Mouse (Mus musculus) embryo, embryonic 11.5 days (tissue): ENCODE data around the gene Bnc2.

Experiments
- DNase-seq: peaks from one replicate; pipeline ENCODE4 v3.0.0-alpha.2; 2012; ENCODE audit warnings: low read depth, low spot score

Gene Bnc2

DNA sequence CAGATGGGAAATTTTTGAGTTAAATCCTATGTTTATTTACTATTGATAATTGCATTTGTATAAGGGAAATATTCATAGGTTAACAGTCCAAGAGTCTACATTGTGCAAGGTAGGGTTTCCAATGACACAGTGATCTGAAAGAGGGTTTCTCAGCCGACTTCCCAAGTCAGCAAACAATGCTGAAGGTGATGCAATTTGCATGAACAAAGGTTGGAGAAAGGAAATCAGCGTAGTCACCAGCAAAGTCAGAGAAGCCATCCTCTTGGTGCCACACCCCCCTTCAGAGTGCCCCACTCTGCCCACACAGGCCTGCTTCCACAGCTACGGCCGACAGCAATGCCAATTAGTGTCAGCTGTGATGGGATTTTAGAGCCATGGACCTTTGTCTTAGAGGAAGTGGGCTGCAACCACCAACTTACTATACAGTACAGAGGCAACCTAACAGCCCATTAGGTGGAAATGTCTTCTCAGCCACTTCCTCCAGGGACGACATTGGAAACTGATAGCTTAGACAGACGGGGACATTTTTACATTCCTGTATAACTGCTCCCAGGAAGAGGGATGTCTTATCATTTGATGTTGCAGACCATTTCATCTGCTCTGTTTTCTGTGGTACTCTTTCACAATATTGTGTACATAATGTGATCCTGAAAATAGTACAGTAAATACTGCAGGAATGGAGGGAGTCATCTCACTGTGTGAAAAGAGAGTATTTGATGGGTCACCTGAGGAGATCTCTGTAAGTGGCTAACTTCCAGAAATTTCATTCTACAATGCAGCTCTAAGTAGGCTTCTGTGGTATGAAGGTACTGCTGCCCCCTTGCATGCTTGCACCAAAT is 243.2 kb downstream of the Bnc2 start:
- no peak for DNase-seq

DNA sequence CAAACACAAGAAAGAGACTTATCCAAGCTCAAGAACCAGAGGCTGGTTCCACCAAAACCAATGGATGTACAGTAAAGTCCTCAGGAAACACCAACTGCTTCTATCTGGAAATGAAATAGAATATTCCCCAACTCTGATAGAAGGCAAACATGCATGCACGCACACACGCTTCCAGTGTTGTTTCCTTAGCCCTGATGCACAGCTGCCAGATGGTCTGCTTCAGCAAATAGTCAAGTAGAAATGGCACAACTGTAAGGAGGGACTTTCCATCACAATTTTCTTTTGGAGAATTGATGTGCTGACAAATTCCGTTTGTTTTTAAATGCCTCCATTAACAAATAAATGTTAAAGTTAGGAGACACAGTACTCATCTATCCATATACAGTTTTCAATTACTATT is 247.1 kb downstream of the Bnc2 start:
- DNase-seq, result no peak

DNA sequence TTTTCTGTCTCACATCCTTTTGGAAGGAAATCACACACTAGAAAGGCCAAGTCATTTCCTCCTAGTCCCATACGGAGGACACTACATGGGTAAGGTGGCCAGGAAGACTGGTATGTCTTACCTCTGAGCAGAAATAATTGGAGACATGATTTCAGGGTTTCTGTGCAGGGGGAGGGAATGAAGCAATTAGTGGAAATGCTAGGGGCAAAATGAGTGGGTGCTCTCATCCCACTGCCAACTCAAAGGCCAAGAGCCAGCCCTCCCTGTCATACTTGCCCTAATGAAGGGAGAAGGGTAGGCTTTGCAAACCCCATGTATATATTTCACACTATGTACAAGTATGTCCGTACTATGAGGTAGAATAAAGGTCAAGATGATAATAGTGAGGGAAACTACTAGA is 263.6 kb downstream of the Bnc2 start:
- DNase-seq, result no peak

DNA sequence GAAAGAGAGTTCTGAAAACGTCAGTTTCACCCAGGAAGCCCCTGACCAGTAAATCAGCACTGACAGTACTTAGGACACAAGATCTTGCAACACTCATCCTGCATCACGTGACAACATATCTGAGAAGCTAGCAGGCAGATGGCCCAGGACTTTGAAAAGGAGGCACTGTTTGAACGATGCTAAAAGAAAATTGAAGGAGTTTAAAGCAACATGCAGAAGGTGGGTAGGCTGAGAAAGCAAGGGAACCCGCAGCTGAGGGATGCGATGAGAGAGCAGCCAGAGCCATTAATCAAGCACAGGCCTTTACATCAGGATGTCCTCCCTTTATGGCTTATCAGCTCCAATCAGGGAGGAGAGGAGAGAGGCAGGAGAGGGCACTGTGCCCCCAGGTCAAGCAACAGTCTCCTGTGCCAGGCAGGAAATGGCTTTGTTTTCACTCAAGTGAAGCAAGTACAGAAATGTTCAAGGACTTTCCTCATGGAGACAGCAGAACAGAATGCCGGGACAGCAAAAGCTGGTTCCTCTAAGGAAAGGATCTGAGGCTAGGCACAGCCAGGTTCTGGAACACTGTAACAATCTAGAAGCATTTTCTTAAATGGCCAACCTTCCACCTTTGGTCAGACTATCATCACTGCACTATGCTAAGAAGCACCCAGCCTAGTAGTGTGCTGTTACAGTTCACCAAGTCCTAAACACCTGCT is 267.6 kb downstream of the Bnc2 start:
- peak; percentile 22 for DNase-seq

DNA sequence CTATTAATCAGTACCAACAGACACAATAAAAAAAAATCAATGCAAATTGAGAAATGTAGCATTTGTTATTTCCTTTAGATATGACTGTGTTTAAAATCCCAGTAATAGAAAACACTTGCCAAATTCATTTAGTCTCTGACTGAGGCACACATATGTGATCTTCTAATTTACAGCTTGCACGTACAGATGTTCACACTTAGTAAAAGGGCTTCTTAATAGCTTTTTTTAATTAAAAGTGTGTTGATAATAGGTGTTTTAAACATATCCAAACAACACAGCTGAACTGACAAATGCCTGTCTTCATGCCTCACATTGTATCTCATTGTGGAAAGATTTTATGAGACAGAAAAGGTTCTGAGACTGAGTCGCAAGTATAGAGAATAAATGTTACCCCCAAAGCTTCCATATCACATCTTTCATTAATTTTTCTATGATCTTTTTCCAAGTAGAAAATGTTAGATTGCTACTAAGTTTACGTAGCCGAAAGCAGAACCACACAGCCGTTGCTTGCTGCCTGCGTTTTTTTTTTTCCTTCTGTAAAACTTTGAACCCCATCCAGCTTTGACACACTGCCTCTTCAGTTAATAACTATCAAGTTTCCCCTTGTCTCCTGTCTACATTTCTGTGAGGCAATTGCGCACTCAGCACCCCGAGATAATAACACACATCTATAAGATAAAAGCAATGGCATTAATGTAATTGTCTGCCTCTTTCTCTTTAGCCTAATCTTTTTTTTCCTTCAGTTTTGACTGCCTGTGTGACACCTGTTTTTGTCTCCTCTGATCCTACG is 271.5 kb downstream of the Bnc2 start:
- no peak for DNase-seq

DNA sequence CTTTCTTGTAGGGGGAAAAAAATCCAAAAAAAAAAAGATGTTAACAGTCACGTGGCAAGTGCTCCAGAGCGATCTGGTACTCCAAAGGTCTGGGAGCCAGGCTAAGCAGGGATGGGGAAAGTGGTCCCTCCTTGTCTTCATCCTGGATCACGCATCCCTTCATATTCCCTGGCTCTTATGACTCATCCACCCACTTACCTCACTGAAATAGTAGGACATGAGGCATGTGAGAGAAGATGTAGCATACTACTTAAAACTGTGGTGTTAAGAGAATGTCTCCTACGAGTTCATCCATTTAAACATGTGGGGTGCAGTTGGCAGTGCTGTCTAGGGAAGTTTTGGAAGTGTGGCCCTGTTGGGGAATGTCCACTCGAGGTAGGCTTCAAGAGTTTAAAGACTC is 286.1 kb downstream of the Bnc2 start:
- no peak for DNase-seq

DNA sequence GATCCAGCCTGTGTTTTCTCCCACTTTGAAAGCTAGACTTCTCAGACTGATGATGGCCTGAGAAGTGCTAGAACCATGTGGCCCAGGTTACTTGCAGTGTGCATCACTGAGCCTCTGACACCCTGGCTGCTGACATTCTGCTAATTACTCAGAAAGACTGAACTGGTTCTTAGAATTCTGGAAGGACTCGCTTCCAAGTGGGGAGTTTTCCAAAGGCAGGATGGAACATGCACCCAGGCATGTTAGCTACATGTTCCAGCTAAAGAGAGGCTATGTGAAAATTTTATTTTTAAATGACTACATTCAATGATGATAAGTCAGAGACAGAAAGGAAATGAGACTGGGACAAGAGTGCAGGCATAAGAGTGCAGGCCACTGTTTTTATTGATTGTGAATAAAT is 289.9 kb downstream of the Bnc2 start:
- no peak for DNase-seq

DNA sequence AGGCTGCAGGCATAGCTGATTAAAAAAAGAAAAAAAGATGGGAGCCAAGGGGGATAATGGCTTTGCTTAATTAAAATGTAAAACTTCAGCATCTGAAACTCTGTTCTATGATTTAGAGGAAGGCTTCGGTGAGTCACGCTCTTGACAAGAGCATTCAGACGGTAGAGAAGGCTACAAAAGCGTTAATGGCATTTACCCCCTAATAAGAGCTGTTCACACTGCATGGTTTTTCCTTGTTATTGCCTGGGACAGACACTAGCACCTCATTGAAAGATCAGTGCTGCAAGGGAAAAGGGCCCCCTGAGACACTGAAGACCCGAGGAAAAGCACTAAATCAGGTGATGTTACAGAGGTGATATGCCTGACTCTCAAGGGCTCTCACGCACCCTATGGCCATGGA is 295.8 kb downstream of the Bnc2 start:
- DNase-seq, result no peak

DNA sequence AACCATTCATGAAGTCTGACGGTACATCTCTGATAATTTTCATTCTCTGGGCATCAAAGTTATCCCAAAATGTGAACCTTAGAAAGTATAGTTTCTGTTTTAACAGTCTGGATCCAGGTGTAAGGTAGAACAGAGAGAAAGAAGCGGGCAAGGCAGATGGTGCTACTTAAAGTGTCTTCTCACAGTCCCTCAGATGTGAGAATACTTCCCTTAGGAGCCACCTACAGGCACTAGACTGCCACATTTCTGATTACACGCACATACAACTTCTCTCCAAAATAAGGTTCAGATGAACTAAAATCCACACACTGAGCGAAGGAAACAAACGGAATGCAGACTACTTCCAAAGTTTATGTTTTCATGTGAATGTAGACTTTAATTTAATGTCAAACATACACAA is 297.6 kb downstream of the Bnc2 start:
- no peak for DNase-seq

DNA sequence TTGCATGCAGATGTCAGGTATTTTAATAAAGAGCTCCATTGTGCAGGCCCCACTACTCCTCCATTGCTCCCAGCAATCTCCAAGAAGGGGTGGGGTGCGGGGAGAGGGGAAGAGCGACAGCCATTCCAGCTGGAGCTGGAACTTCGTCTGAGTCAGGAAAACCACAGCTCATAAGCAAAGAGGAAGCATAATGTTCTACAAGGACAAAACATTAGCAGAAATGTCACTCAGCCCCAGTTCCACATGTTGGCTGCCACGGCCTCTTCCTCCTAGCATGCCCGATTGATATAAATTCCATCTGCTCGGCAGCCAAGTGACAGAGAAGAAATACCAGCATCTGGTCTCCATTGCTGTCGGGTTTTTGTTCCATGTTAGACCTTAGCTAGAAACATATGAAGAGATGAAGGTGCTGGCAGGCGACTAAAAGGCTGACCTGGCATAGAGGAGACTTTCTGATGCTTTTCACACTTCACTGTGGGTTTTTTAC is 312.7 kb downstream of the Bnc2 start:
- peak; percentile 41 for DNase-seq

DNA sequence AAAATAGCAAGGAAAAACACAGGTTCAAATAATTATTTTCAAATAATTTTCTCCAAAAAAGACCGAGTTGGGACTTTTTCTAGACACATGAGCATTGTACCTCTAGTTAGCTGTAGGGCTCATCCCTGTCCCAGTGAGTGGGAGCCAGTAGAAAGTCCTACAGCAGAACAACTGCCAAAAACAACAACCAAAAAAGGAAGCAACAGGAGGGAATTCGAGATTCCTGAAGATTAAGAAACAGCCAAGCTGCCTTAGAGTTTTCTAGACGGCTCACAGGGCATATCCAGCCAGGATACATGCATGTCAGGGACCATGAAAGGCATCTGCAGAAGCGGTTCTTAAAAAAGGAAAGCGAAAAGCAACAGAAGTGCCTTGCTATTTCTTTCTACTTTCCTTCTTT is 313.9 kb downstream of the Bnc2 start:
- no peak for DNase-seq

DNA sequence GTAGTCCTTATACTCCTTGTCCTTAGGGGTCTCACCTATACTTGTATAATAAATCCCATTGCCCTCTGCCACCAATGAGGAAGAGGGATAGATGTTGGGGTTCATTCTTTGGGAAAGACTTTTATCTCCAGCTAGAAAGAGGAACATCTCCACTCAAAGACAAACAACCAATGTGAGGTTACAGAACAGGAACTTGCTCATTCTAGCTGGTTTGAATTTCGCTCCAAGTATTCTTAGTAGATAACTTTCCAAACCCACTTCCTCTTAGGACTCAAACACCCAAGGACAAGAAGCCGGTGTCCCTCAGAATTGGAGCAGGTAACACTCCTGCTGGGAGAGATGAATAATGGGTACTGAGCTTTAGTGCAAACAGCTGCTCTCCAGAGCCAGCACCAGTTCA is 315.1 kb downstream of the Bnc2 start:
- DNase-seq, result no peak

DNA sequence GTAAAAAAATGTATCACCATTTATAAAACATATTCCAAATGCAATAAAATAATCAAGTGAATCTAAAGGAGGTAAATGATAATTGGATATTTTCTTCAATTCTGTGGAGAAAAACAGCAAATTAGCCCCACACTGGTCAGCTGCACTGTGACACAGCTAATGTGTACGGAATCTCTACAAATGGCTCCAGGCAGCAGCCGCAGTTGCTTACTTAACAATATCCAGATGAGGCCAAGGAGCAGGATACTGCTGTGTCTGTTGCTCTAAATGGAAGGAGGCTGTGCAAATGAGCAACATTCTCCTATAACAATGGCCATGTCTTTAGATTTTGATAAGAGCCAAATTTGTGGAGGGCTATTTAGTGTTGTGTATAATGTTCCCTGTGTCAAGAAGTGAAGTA is 316.9 kb downstream of the Bnc2 start:
- no peak for DNase-seq

DNA sequence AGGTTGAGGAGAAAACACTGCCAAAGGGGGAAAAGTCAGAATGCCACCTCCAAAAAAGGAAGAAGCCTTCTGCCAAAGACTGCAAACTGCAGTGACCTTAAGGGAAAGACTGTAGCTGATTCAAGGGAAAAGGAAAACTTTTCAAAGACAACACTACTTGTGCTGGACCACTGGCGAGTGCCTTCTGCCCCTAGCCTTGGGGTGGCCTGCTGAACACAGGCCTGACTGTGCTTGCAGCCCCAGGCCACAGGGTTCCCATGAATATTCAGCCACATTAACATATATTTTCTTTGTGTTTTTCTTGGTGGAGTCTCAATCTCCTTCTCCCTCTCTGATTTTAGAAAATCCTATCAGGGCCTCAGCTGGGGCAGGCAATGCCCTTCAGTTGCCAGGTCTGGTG is 317.7 kb downstream of the Bnc2 start:
- no peak for DNase-seq

DNA sequence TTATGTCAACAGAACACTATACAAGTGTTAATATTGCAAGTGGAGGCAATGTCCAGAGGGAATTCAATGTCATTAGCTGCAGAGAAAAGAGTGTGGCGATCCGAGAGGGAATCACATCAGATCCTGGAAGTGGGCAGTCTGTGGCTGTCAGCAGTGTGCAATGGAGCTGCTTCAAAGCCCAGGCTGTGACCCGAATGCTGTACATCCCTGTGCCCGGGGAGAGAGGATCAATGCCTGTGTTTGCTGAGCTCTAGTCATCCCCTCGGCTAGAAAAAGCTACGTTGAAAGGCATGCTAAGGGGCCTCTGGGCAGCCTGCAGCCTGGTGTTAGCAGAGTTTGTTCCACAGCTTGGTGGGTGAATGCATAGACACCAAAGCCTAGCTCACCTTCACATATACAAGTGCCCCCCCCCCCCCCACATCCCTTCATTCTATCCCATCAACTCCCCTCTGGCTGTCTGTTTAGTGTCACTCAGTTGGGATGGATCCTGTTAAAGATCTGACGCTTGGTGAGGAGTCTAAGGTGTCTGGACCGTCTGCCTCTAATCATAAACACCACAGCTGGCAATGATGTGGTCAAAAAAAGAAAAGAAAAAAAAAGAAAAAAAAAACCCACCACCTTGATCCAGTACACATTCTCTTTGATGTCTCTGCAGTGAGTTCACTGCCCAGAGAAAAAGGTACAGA is 318.5 kb downstream of the Bnc2 start:
- DNase-seq, result no peak

DNA sequence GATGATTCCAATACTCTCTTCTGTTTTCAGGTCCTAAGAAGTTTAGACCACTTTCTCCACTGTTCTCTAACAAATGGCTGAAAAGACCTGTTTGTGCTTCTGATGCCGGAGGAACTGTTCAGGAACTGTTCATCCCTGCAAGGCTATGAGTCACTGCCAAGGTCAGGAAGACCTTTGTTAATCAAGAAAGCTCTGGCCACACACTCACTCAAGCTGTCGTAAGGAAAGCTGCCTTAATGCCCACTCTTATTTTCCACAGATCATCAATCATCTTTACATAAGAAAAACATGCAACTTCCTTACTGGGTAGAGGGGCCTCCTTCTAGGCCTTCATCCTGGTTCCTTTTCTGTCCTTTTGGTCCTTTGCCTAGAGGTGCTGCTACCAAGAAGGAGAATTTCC is 322.4 kb downstream of the Bnc2 start:
- DNase-seq, result no peak

DNA sequence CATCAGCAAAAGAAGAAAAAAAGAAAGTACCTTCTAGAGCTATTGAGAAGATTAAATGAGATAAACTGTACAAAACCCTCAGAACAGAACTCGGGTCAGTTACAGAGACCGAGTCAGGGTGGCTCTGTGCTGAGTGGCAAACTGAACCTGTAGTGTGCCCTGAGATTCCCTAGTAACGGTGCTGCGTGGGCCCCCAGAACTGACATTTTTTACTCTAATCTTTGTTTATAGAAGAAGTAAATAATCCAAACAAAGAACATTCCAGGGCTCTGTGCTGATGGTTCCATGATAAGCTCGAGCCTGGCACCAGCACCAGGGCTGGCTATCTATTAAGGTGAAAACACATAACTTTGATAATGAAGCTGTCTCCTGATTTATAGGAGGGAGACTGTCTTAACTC is 325.5 kb downstream of the Bnc2 start:
- DNase-seq, result no peak

DNA sequence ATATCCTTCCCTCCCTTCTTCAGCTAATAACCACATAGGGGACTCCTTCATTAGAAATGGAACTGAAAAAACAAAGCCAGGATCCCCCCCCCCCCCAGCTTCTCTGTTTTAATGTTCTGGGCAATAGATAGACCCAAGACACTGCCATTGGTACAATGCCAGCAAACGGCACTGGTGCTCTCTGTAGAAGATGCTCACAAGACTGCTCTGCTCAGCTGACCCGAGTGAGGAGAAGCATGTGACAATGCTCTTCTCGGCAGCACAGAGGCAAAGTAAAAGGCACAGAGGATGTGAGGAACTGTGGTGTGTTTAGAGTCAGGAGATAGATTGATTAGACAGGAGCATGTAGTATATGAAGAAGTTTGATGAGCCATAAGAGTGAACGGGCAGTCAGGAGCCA is 335.9 kb downstream of the Bnc2 start:
- no peak for DNase-seq

DNA sequence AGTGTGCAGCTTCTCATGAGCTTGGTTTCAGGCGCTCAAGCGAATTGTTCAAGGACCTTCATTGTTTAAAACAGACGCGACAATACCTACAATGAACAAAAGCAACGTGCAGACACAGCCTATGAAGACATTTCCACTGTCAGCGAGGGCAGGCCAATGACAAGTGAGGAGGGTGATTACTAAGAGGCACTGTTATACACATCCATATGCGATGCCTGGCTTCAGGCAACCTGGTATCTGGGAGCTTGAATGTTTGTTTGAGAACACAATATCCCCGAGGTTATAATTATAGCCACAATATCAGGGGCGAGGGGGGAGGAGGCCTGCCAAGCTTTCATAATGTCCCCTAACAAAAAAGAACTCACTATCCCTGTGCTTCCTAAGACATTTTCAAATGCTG is 343.1 kb downstream of the Bnc2 start:
- no peak for DNase-seq

DNA sequence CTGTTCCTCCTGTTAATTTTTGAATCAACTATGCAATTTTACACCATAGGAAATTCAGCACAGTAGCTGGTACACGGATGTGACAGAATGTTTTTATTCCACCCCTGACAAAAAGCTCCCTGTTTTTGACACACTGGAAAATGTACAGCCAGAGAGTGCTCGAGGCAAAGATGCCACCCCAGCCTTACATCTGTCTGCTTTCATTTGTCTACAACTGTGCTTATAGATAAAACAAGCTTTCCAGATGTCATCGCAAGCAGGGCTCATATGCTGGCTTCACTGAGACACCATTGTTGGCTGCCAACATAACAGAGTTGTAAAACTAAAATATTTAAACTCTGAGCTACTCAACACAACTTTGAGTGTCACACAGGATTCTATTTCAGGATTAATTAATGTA is 343.6 kb downstream of the Bnc2 start:
- DNase-seq, result no peak

DNA sequence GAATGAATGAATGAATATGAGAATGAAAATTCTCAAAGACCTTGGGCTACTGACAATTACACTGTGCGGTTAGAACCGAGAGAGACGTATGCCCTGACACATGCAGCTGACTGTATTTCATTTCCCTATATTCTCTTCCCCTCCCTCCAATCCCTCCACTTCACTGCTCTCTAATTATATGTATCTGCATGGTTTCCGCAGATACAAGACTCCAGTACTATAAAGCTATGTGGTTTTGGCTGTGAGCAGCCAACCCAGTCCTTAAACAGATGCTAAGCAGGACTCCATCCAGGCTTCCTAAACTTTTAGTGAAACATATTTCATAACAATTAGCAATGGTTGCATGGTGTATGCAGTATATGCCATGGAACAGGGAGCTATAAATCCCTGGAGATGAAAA is 344.6 kb downstream of the Bnc2 start:
- no peak for DNase-seq

DNA sequence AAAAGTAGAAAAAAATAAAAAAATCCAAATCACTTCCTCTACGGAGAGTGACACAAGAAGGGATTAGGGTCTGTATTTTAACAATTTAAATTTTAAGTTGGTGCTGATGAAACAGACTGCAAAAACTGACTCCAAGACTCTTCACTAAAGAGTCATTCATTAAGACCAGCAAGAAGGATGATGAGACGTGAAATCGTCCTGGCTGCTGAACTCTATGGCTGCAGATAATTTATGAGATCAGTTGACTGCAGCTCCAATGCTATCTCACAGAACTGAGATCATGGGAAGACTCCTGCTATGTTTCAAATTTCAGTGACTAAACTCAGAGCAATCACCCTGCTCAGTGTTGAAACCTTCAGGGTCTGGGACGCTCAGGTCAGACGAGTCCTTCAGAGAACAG is 345.4 kb downstream of the Bnc2 start:
- no peak for DNase-seq
